Mouse (Mus musculus): ENCODE results near the gene Hspg2. TPM values are rescaled to one million over a fixed set of nuclear protein-coding genes. Genes with fewer than 3 reads are reported as not detected.

The Hspg2 gene
- total RNA-seq, 2 experiments from 2014 or later: 14.9 to 15.0 TPM

Small RNA genes lying within 50 kb of the gene (microRNA-seq; reads per million reads assigned to microRNA genes)
- not detected for gene Mir7018

Other genes starting within 250 kb of the Hspg2 start
- gene Wnt4, start 191.3 kb upstream of the Hspg2 start, total RNA-seq (2021): 1 to 10 TPM; 7.5 to 7.7 TPM
- gene Cdc42, start 111.0 kb upstream of the Hspg2 start, total RNA-seq (2021): 100 to 1,000 TPM; 568 to 579 TPM
- gene Cela3a, start 59.0 kb upstream of the Hspg2 start, total RNA-seq (2021): not detected
- gene Cela3b, start 38.2 kb upstream of the Hspg2 start, total RNA-seq (2021): not detected
- gene 1700013G24Rik, start 15.5 kb upstream of the Hspg2 start, total RNA-seq (2021): not detected
- not detected for gene Ldlrad2, start 105.8 kb downstream of the Hspg2 start, total RNA-seq (2021)
- gene Usp48, start 125.0 kb downstream of the Hspg2 start, total RNA-seq (2021): 100 to 1,000 TPM; 163 to 167 TPM
- 100 to 1,000 TPM; 147 to 164 TPM for gene Rap1gap, start 196.0 kb downstream of the Hspg2 start, total RNA-seq (2021)